Mouse (Mus musculus) c-Kit-positive CD71-positive TER-119-positive erythroid progenitor cells, embryonic 14.5 days (primary cell): Measurements from ENCODE around the gene Hdac4.

Experiments used
- DNase-seq: peaks from one replicate; pipeline ENCODE4 v3.0.0-alpha.2; 2013; ENCODE audit warnings: low spot score

The Hdac4 gene

GRCm38 (mm10) chr1:91922235-91923152 is 273.0 kb downstream of the Hdac4 start:
- no peak for DNase-seq

DNA sequence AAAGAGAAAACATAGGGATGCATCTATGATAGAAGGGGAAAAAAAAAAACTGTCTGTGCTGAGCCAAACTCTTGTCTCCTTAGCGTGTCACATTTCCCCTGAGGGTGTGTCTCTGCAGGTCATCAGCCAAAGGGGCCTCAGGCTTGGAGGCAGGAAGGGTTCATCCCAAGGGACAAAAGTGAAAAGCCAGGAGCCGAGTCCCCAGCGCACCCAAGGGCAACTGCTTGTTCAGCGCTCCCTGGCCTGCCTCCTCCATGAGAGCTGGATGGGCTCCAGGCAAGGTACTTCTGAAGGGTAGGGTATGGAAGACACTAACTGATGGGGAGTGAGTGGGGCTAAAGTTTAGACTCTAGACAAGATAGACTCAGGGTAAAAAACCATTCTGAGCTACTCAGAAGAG is 273.8 kb downstream of the Hdac4 start:
- no peak for DNase-seq

DNA sequence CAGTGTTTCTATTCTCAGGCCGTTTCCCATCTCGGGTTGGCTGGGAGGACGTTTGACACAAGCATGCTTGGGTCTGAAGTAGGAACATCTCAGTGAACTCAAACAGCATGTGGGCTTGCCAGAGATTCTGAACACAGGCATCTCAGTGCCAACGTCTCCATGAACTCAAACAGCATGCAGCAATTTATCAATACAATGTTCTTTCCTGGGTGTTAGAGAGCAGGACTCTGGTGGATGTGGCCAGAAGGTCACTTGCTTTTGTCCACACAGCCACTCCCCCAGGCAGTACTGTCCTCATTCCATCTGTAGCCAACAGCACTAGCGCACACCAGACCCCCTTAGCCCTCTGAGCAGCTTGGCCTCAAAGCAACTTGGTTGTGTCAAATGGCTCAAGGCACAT is 274.2 kb downstream of the Hdac4 start:
- no peak for DNase-seq

- no peak for DNase-seq
Measured at GRCm38 (mm10) chr1:91920038-91920589, 275.4 kb downstream of the Hdac4 start.

GRCm38 (mm10) chr1:91918257-91918800 is 277.2 kb downstream of the Hdac4 start:
- DNase-seq, result no peak

GRCm38 (mm10) chr1:91917596-91917995 is 277.9 kb downstream of the Hdac4 start:
- no peak for DNase-seq

- no peak for DNase-seq
Measured at GRCm38 (mm10) chr1:91915961-91916360, 279.5 kb downstream of the Hdac4 start.

DNA sequence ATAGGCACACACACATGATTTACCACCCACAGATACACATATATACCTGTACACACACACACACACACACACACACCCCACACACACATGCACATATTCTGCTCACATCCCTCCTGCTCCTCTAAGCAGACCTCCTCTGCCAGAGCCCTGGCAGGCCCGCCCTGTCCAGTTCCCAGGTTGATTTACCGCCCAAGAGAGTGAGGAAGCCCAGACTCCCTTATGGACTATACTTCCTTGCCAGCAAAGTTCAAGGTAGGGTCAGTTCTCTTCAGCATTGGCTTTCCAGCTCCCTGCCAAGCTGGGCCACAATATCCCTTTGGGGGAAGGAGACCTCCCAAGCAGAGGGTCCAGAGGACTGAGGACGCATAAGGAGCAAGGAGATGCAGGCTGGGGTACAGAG is 280.9 kb downstream of the Hdac4 start:
- no peak for DNase-seq

DNA sequence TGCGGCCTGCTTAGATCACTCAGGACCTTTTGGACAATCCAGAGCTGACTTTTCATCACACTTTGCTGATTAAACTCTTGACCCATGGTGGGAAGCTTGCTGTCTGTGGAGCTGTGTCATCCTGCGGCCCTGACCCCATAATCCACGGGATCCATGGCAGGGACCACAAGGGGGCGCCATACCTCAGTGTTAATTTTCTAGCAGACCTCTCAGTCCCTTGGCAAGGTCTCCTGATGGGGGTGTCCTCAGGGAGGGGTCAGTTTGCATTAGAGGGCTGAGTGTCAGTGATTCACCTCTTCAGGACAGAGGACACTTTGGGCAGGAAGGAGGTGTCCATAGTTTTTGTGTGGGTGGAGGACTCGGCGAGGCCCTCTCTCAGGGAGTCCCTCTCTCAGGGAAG is 281.6 kb downstream of the Hdac4 start:
- DNase-seq, result peak; percentile 25

DNA sequence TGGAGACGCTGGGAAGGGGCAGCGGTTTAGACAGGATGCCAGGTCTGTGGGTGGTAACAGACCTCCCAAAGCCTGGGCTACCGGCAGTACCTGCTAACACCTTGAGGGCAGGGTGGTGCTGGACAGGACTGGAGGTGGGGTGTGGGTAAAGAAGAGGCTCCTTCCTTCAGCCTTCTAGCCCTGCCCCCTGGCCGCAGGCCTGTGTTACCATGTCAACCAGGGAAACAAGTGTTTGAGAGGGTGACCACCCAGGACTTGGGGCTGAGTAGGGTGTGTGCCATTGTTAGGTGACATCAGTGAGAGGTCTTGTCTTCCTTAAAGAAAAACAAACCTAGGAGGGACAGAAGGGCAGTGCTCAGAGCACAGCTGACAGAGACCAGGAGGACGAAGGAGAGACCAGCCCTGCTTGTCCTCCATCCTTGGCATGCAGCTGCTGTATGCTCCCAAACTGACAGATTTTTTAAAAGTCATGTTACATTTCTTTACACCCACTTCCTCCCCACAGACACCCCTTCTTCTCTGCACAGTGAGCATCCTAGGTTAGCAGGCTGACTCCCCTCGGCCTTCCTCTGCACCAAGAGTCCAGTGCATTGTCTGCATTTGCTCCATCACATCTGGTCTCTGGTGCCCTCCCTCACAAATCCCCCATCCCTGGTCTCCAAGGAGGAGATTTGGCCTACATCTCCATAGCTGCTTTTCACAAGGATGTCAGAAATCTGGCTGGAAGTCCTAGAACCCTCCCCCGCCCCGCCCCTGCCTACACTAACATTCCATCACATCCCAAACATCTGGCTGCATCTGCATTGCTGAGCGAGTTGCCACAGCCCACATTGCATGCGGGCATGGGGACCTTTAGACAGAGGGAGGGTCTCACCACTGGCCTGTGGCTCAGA is 283.0 kb downstream of the Hdac4 start:
- DNase-seq, result no peak

DNA sequence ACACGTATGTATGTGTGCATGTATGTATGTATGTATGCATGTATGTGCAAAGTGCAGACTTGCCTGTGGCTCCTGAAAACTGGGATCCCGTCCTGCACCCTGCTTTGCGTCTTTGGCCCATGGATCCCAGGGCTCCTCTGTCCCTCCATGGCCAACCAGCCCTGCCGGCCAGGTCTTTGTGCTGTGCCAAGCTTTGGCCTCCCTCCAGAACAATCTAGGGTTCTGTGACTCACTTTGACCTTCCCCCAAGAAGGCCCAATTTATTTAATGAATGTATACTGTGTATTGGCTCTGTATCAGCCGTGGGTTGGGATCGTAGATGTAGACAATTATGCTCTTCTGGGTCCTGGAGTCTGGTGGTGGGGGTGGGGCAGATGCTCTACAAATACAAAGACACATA is 290.2 kb downstream of the Hdac4 start:
- no peak for DNase-seq

DNA sequence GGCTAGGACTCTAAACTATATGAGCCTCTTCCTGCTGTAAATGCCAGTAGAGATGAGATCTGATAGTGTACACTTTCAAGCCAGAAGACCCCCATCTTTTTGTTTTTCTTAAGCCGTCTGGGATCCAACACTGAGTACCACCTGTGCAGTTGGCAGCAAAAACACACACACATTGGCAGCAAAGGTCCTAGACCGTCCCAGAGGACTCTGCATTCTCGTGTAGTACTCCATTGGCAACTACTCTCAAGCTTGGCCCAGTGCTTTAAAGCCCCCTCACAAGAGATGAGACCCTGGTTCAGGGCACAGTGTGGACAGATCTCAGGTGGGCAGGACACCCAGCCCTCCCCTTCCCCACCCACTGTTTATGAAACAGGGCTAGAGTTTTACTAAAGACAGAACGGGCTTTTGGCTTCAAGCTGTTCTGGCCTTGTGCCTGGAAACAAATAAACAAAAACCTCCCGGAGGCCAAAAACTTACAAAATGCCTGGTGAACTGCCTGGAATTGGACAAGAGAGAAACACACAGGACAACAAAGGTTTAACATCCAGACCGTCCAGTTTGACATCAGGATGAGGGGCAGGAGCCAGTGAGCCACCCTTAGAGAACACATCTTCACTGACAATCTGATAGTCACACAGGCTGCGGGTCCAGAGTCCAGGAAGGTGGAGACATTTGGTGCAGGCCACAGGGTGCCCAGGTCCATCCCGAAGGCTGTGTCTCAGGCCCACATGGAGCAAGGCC is 292.1 kb downstream of the Hdac4 start:
- no peak for DNase-seq

- DNase-seq, result no peak
Measured at GRCm38 (mm10) chr1:91897078-91897477, 298.4 kb downstream of the Hdac4 start.

DNA sequence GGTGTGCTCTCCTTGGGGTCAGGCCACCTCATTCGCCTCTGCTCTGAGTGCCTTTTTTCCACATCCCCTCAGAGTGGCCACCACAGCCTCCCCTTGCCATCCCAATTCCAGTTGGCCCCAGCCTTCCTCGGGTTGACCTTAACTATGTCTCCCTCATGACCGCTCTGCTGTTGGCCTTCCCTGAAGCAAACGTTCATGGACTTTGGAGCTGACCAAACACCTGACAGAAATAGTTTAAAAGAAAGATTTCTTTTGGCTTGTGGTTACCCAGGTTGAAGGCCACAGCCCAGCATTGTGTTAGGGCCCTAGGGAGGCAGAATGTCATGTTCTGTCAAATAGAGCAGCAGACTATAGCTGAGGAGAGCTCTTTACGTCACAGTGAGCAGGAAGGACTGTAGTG is 301.2 kb downstream of the Hdac4 start:
- DNase-seq, result no peak

GRCm38 (mm10) chr1:91893598-91893997 is 301.9 kb downstream of the Hdac4 start:
- no peak for DNase-seq

GRCm38 (mm10) chr1:91883115-91883514 is 312.4 kb downstream of the Hdac4 start:
- DNase-seq, result no peak

DNA sequence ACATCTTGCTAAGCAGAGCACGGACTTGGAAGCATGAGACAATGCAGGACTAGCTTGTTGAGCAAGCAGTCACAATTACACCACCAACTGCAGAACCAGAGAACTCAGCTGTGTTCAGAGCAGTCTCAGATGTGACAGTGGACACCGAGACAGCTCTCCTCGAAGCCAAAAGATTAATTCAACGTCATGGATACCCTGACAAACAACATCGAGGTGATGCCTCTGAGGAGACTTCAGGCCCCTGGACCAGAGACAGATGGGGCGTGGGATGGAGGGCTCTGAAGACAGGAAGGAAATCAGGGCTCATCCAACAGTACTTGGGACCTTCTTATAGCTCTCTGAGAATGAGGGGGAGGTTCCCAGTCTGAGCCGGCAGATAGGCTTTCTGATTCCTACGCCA is 314.6 kb downstream of the Hdac4 start:
- DNase-seq, result no peak

DNA sequence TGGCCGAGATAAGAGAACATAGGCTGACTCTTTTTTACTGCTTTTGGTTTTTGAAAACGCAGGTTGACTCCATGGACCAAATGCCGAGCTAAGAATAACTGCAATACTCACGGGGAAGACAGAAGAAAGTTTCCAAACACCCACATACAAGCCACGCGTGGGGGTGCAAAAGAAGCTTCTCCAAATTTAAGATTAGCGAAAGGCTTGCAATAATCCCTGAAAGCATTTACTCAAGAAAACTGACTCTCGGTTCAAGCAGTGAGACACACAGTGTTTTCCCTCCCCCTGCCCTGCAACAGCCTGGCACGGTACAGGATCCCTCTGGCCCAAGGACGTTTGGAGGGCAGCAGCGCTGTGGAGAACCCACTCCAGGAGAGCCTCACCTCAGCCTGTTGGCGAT is 315.3 kb downstream of the Hdac4 start:
- DNase-seq, result no peak
